Mouse (Mus musculus): ENCODE results near the gene Jph4.

Gene Jph4

GRCm38 (mm10) chr14:55066042-55066441 lies 50.7 kb downstream of the Jph4 start:
- no peak for DNase-seq (ENCODE audit: extremely low spot score, low read depth, low spot score)

GRCm38 (mm10) chr14:55065391-55065790 lies 51.3 kb downstream of the Jph4 start:
- DNase-seq (ENCODE audit: extremely low spot score, low read depth, low spot score) = no peak

DNA sequence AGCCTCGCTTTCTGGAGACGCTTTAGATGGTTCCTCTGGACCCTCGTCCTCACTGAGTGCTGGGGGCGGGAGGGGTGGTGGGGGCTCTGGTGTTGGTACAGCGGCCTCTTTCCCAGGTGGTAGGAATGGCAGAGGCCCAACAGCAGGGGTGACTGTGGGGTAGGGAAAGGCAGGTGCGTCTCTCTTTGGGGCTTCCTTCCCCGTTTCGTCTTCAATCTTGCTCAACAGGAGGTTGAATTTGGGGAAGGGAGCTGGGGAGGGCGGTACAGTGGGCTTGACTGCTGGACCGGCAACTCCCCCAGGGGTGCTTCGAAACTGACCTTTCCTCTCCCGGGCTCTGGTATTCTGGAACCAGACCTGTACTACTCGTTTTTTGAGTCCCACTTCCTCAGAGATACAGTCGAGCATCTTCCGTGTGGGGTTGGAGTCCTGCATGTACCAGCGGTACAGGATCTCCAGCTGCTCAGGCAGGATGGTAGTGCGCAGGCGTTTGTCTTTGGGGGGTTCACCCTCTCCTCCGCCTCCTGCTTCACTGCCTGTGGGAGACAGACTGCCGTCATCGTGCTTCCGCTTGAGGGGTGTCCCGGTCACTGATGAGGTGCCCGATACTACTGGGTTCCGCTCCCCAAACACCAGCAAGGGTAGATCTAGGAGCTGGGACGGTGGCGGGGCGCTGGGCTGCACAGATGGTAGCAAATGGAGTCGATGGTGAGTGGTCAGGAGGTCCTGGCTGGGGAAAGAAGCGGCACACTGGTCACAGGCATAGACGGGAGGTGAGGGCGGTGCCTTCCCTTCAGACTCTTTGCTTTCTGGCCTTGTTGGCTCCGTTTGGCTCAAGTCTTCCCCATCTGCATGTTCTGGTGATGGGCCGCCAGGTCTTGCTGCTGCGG lies 52.0 kb downstream of the Jph4 start:
- no peak for DNase-seq (ENCODE audit: extremely low spot score, low read depth, low spot score)

DNA sequence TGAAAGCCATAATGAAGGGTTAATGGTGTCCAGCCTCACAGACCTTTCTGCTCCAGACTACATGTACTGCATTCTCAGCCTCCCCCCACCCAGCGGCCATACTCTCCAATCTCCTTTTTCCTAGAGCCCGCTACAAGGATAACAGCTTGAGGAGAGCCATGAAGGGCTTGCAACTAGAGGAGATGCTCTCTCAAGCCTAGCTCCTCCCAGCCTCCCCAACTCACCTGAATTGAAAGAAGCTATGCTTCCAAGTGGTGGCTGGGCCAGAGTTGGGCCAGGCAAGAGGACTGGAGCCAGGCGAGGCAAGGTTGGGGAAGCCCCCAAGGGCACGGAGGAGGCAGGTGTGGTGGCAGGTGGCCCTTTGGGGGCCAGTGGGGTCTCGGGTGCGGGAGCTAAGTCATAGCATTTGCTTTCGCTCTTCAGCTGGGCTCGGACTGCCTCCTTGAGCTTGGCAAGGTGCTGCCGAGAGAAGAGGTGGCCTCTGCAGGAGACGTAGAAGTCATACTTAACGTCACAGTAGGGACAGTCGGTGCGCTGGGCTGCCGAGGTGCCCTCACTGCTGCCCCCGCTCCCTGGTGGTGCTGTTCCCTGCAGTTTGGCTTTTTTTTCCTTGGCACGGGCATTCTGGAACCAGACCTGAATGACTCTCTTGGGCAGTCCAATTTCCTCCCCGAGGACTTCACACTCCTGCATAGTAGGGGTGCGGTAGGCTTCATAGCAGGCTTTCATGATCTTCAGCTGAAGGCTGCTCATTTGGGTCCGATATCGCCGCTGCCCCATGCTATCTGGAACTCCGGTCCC lies 53.0 kb downstream of the Jph4 start:
- DNase-seq (ENCODE audit: extremely low spot score, low read depth, low spot score) = no peak

DNA sequence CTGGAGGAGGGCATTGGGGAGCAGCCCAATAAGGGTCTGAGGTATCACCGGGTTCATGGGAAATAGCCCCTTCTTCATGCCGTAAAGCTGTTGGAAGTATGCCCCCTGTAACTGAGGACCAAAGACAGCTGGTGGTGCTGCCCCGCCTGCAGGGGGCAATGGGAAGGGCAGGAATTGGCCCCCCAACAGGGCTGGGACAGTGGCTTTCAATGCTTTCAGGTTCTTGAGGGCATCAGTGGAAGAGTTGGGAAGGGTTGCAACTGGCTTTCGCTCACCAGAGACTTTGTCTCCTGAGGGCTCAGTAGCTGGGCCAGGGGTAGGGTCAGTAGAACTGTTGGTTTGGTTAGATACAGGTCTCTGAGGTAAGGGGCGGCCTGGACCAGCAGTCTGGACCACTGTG lies 53.6 kb downstream of the Jph4 start:
- DNase-seq (ENCODE audit: extremely low spot score, low read depth, low spot score) = no peak

- no peak for DNase-seq (ENCODE audit: extremely low spot score, low read depth, low spot score)
Measured at GRCm38 (mm10) chr14:55062626-55063025, 54.1 kb downstream of the Jph4 start.

GRCm38 (mm10) chr14:55061845-55062244 lies 54.9 kb downstream of the Jph4 start:
- no peak for DNase-seq (ENCODE audit: extremely low spot score, low read depth, low spot score)

DNA sequence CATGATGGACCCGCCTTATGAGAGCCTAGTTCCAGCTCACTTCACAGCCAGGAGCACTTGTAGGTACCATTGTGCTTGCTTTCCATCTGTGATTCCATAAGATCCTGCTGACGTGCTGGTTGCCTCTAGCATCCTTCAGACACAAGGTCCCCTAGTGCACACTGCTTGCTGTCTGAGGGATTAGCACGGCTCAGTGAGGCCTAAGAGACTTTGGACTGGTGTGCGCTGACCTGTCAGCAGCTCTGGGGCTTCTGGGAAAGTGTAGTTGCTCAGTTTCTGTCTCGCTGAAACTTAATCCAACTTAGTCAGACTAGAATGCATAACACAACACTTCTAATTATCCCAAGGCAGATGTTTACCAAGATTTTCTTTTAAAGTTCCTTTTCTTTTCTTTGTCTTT lies 56.8 kb downstream of the Jph4 start:
- DNase-seq (ENCODE audit: extremely low spot score, low read depth, low spot score) = no peak

GRCm38 (mm10) chr14:55059009-55059408 lies 57.7 kb downstream of the Jph4 start:
- DNase-seq (ENCODE audit: extremely low spot score, low read depth, low spot score) = no peak
